Mouse (Mus musculus) MEL (cell line): ENCODE results near the gene Tmem116. TPM values are rescaled to one million over a fixed set of nuclear protein-coding genes. Genes with fewer than 3 reads are reported as not detected.

ENCODE experiments used
- DNase-seq: peaks from one replicate; pipeline ENCODE4 v3.0.0; 2011; ENCODE audit warnings: low read depth, low spot score
- H3K27ac ChIP-seq: 2 replicates; pipeline ENCODE4 v1.5.1; 2012; ENCODE audit warnings: low read depth, mild to moderate bottlenecking, control low read depth, low read length, moderate library complexity; ENCODE audit not compliant: control insufficient read depth
- H3K27me3 ChIP-seq, 2 experiments: fragments of 150-350 bp in 1 of 2; sonication (generic) in 1 of 2; 2 replicates each; pipeline ENCODE4 v1.6.1; 2012; ENCODE audit warnings: low read length in 2 of 2, mild to moderate bottlenecking in 2 of 2, improper control_type of control experiment in 1 of 2, moderate library complexity in 1 of 2; ENCODE audit not compliant: insufficient read depth in 2 of 2, control insufficient read depth in 1 of 2
- H3K36me3 ChIP-seq, 2 experiments: 2 replicates each; pipeline ENCODE4 v1.6.1; 2012 to 2014; ENCODE audit warnings: low read length in 2 of 2, improper control_type of control experiment in 1 of 2, inconsistent platforms in 1 of 2, mild to moderate bottlenecking in 1 of 2; ENCODE audit not compliant: insufficient read depth in 2 of 2, control insufficient read depth in 1 of 2
- H3K4me1 ChIP-seq, 2 experiments: fragments of 150-350 bp in 1 of 2; sonication (generic) in 1 of 2; 2 replicates each; pipeline ENCODE4 v1.6.1; 2012; ENCODE audit warnings: low read length in 2 of 2, improper control_type of control experiment in 1 of 2, mild to moderate bottlenecking in 1 of 2; ENCODE audit not compliant: insufficient read depth in 2 of 2, control insufficient read depth in 1 of 2
- H3K4me3 ChIP-seq, 2 experiments: fragments of 150-350 bp in 1 of 2; sonication (generic) in 1 of 2; 2 replicates each; pipeline ENCODE4 v1.5.1; 2012; ENCODE audit warnings: low read depth in 2 of 2, low read length in 2 of 2, mild to moderate bottlenecking in 2 of 2, moderate library complexity in 2 of 2, control low read depth in 1 of 2, improper control_type of control experiment in 1 of 2; ENCODE audit not compliant: control insufficient read depth in 1 of 2, insufficient read depth in 1 of 2
- H3K79me2 ChIP-seq: 2 replicates; pipeline ENCODE4 v1.6.1; 2012; ENCODE audit warnings: mild to moderate bottlenecking, low read length, moderate library complexity; ENCODE audit not compliant: control insufficient read depth, poor library complexity, insufficient read depth
- H3K9ac ChIP-seq: 2 replicates; pipeline ENCODE4 v1.6.1; 2012; ENCODE audit warnings: low read depth, mild to moderate bottlenecking, control low read depth, low read length, moderate library complexity; ENCODE audit not compliant: control insufficient read depth, poor library complexity, severe bottlenecking
- H3K9me3 ChIP-seq: fragments of 150-350 bp; sonication (generic); replicated peaks from 2 replicates; pipeline ENCODE4 v1.6.1; 2012; ENCODE audit warnings: mild to moderate bottlenecking, low read length, improper control_type of control experiment, moderate library complexity; ENCODE audit not compliant: insufficient read depth
- CHD1 ChIP-seq: IDR thresholded peaks from 2 replicates; pipeline ENCODE4 v1.6.1; 2012; ENCODE audit warnings: low read depth, mild to moderate bottlenecking, inconsistent platforms, low read length, improper control_type of control experiment
- CHD2 ChIP-seq: IDR thresholded peaks from 2 replicates; pipeline ENCODE4 v1.6.1; 2011; ENCODE audit warnings: low read length, improper control_type of control experiment
- CTCF ChIP-seq, 3 experiments: IDR thresholded peaks in 2 of 3; conservative IDR thresholded peaks in 1 of 3; 2 replicates each; pipeline ENCODE4 v1.5.1; 2011 to 2012; ENCODE audit warnings: low read length in 3 of 3, low read depth in 2 of 3, mild to moderate bottlenecking in 2 of 3, improper control_type of control experiment in 1 of 3, inconsistent platforms in 1 of 3, mixed read lengths in 1 of 3, moderate library complexity in 1 of 3; ENCODE audit not compliant: control insufficient read depth in 1 of 3, insufficient read depth in 1 of 3, poor library complexity in 1 of 3, severe bottlenecking in 1 of 3
- E2F4 ChIP-seq: IDR thresholded peaks from 2 replicates; pipeline ENCODE4 v1.6.1; 2011; ENCODE audit warnings: low read depth, low read length, improper control_type of control experiment, borderline replicate concordance
- ELF1 ChIP-seq: IDR thresholded peaks from 2 replicates; pipeline ENCODE4 v1.6.1; 2014; ENCODE audit warnings: low read depth, mild to moderate bottlenecking, inconsistent platforms, low read length, improper control_type of control experiment, moderate library complexity
- EP300 ChIP-seq, 2 experiments: IDR thresholded peaks; 2 replicates each; pipeline ENCODE4 v1.6.1; 2011; ENCODE audit warnings: improper control_type of control experiment in 2 of 2, low read length in 2 of 2, low read depth in 1 of 2, mild to moderate bottlenecking in 1 of 2
- ETS1 ChIP-seq: IDR thresholded peaks from 2 replicates; pipeline ENCODE4 v1.6.1; 2012; ENCODE audit warnings: low read depth, mild to moderate bottlenecking, inconsistent platforms, low read length, improper control_type of control experiment, moderate library complexity
- GABPA ChIP-seq: IDR thresholded peaks from 2 replicates; pipeline ENCODE4 v1.6.1; 2012; ENCODE audit warnings: low read depth, mild to moderate bottlenecking, inconsistent platforms, low read length, improper control_type of control experiment, moderate library complexity
- HCFC1 ChIP-seq: IDR thresholded peaks from 2 replicates; pipeline ENCODE4 v1.6.1; 2012; ENCODE audit warnings: low read depth, mild to moderate bottlenecking, inconsistent platforms, low read length, improper control_type of control experiment, moderate library complexity
- JUND ChIP-seq: IDR thresholded peaks from 2 replicates; pipeline ENCODE4 v1.6.1; 2011; ENCODE audit warnings: low read depth, mild to moderate bottlenecking, improper control_type of control experiment, low read length
- MAX ChIP-seq: IDR thresholded peaks from 2 replicates; pipeline ENCODE4 v1.6.1; 2011; ENCODE audit warnings: low read length, improper control_type of control experiment
- MEF2A ChIP-seq: IDR thresholded peaks from 2 replicates; pipeline ENCODE4 v1.6.1; 2014; ENCODE audit warnings: low read depth, mild to moderate bottlenecking, inconsistent platforms, low read length, improper control_type of control experiment; ENCODE audit not compliant: poor library complexity, insufficient replicate concordance, severe bottlenecking; ENCODE audit errors: extremely low read depth
- MXI1 ChIP-seq: IDR thresholded peaks from 2 replicates; pipeline ENCODE4 v1.6.1; 2011; ENCODE audit warnings: mild to moderate bottlenecking, low read depth, low read length, improper control_type of control experiment
- MYC ChIP-seq: IDR thresholded peaks from 2 replicates; pipeline ENCODE4 v1.6.1; 2011; ENCODE audit warnings: low read depth, mild to moderate bottlenecking, low read length, improper control_type of control experiment, moderate library complexity
- NELFE ChIP-seq: IDR thresholded peaks from 2 replicates; pipeline ENCODE4 v1.6.1; 2011; ENCODE audit warnings: low read depth, low read length, improper control_type of control experiment
- NRF1 ChIP-seq: IDR thresholded peaks from 2 replicates; pipeline ENCODE4 v1.6.1; 2014; ENCODE audit warnings: low read depth, mild to moderate bottlenecking, inconsistent platforms, low read length, improper control_type of control experiment, moderate library complexity; ENCODE audit not compliant: poor library complexity, insufficient read depth, severe bottlenecking
- POLR2AphosphoS2 ChIP-seq: IDR thresholded peaks from 2 replicates; pipeline ENCODE4 v1.6.1; 2011; ENCODE audit warnings: low read length, improper control_type of control experiment
- POLR2AphosphoS5 ChIP-seq: IDR thresholded peaks from 2 replicates; pipeline ENCODE4 v1.6.1; 2012; ENCODE audit warnings: low read depth, borderline replicate concordance, mild to moderate bottlenecking, inconsistent platforms, low read length, moderate library complexity, mixed read lengths
- SIN3A ChIP-seq: IDR thresholded peaks from 2 replicates; pipeline ENCODE4 v1.6.1; 2012; ENCODE audit warnings: low read length, improper control_type of control experiment, inconsistent platforms
- TBP ChIP-seq: IDR thresholded peaks from 2 replicates; pipeline ENCODE4 v1.8.0; 2011; ENCODE audit warnings: low read depth, low read length, improper control_type of control experiment
- TCF12 ChIP-seq: IDR thresholded peaks from 2 replicates; pipeline ENCODE4 v1.6.1; 2014; ENCODE audit warnings: low read depth, mild to moderate bottlenecking, inconsistent platforms, low read length, improper control_type of control experiment, moderate library complexity
- UBTF ChIP-seq: IDR thresholded peaks from 2 replicates; pipeline ENCODE4 v1.6.1; 2012; ENCODE audit warnings: low read depth, mild to moderate bottlenecking, inconsistent platforms, low read length, improper control_type of control experiment, moderate library complexity, borderline replicate concordance; ENCODE audit not compliant: insufficient read depth
- USF1 ChIP-seq: IDR thresholded peaks from 2 replicates; pipeline ENCODE4 v1.6.1; 2014; ENCODE audit warnings: low read depth, mild to moderate bottlenecking, inconsistent platforms, low read length, improper control_type of control experiment, moderate library complexity
- USF2 ChIP-seq, 2 experiments: IDR thresholded peaks; 2 replicates each; pipeline ENCODE4 v1.6.1; 2011 to 2012; ENCODE audit warnings: improper control_type of control experiment in 2 of 2, low read length in 2 of 2, borderline replicate concordance in 1 of 2, inconsistent platforms in 1 of 2, low read depth in 1 of 2, mild to moderate bottlenecking in 1 of 2; ENCODE audit not compliant: insufficient read depth in 1 of 2
- ZC3H11A ChIP-seq: IDR thresholded peaks from 2 replicates; pipeline ENCODE4 v1.6.1; 2012; ENCODE audit warnings: low read depth, mild to moderate bottlenecking, inconsistent platforms, low read length, improper control_type of control experiment
- ZKSCAN1 ChIP-seq: IDR thresholded peaks from 2 replicates; pipeline ENCODE4 v1.6.1; 2012; ENCODE audit warnings: low read depth, mild to moderate bottlenecking, inconsistent platforms, low read length, improper control_type of control experiment, moderate library complexity
- ZMIZ1 ChIP-seq: IDR thresholded peaks from 2 replicates; pipeline ENCODE4 v1.6.1; 2012; ENCODE audit warnings: low read depth, mild to moderate bottlenecking, inconsistent platforms, low read length, improper control_type of control experiment, moderate library complexity
- ZNF384 ChIP-seq: IDR thresholded peaks from 2 replicates; pipeline ENCODE4 v1.6.1; 2012; ENCODE audit warnings: low read depth, mild to moderate bottlenecking, inconsistent platforms, low read length, improper control_type of control experiment
- polyA plus RNA-seq, 2 experiments: library from polyadenylated mRNA; stranded (reverse) in 1 of 2; unstranded in 1 of 2; fragments of >175 nt in 1 of 2; fragments of >200 nt in 1 of 2; gene quantifications; 2 replicates each; pipeline versions ENCODE4 v1.2.1 to v1.2.4; 2012; ENCODE audit warnings: low replicate concordance in 2 of 2, low read depth in 1 of 2; ENCODE audit not compliant: insufficient read length in 2 of 2, insufficient read depth in 1 of 2, missing spikeins in 1 of 2
- total RNA-seq: library from RNA; depleted of rRNA; stranded (reverse); fragments of 300-350 nt; gene quantifications from 2 replicates; pipeline ENCODE4 v1.2.3, GENCODE M21; 2012

Gene Tmem116
- total and polyA plus RNA-seq, 3 experiments, result 1.7 to 2.6 TPM; not detected in 1

DNA sequence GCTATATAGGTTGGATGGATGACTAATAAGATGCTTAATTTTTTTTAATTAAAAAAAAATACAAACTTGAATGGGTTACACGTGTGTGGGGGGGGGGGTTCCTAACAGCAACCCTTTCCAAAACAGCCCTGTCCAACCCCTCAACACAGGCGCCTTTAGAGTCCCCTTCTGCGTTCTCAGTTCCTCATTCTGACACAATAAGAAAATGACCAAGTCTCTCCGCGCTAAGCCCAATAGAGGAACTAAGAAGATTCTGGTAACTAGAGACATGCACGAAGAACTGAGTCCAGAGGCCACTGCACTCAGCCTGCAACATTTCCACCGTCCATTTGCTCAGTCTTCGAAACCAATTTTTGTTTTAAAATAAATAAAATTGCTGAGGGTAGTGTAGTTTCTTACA, 490 bp upstream of the Tmem116 start:
- Histone ChIP-seq H3K9me3 (no peaks in the 10 kb centered on the region), H3K79me2 (peaks cover 20% of the 10 kb centered on the region), H3K4me3 (peak overlapping the region; percentile 95 to 96), H3K27me3 (no peaks in the 10 kb centered on the region), H3K9ac (peak overlapping the region; percentile 98), H3K4me1 (peaks cover 7 to 23% of the 10 kb centered on the region in 2 experiments), H3K27ac (peak overlapping the region; percentile 86), H3K36me3 (peaks cover 3 to 19% of the 10 kb centered on the region in 2 experiments; a peak in 3 of 4 replicates)
- DNase-seq, result peak; percentile 91
- TF ChIP-seq POLR2AphosphoS5 (no peak), MAX (0 out of 2 replicates have a peak, but pooled peaks have one; percentile 24), GABPA (no peak), EP300 (IDR thresholded peaks at IDR 0.05; ENCODE audit: low read depth in 1 of 2, low read length in 2 of 2) (peak in 1 of 2 experiments; percentile 27; a peak in 1 of 4 replicates), CHD2 (no peak), MEF2A (no peak), TBP (peak; percentile 98), USF2 (IDR thresholded peaks at IDR 0.05; ENCODE audit: borderline replicate concordance in 1 of 2, insufficient read depth in 1 of 2, low read depth in 1 of 2, low read length in 2 of 2) (no peak), UBTF (peak; percentile 97; the same call in 1 of the 2 replicates), SIN3A (peak; percentile 52; the same call in 1 of the 2 replicates), MXI1 (peak; percentile 78), TCF12 (peak; percentile 33; the same call in 1 of the 2 replicates), MYC (0 out of 2 replicates have a peak, but pooled peaks have one; percentile 55), ZMIZ1 (no peak), ZC3H11A (no peak), ZNF384 (no peak), USF1 (no peak), POLR2AphosphoS2 (peak; percentile 64)

DNA sequence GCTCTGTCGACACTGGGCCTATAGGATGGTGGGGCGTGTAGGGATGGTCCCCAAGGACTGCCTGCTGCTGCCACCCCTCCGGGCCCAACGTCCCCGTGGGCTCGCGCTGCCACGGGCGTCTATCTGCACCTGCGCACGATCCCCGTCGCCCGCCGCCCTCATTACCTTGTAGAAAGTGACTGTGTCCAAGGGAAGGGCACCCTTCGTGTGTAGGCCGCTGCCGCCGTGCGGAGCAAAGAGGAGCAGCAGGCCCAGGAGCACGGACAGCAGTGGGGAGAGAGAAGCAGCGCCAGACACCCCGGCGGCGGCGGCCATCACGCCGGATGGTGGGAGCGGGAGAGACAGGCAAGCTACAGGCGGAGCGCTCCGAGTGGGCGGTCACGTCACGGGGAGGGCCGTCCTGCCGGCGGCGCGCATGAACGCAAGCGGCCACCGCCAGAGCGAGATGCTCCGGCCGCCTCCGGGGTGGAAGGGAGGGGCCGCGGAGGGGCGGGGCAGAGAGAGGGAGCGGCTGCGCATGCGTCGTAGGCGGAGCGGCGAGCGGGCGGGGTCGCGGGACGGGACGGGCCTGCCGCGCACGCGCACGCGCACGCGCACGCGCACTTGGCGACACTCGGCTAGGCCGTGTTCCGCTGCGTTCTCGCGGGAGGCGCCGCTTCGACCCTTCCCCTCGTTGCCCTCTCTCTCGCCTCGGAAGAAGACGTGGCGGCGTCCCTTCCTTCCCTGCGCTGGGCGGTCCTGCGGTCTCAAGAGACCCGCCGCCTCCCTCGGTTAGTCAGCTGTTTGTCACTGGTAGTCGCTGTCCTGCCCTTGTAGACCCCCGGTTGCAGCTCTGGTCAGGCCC, 555 bp downstream of the Tmem116 start, which contains the start of gene Erp29:
Erp29 (minus strand) TSS at position 481 of the 844 bp plus-strand sequence.
- Histone ChIP-seq H3K27ac (peak within 1 kb of the TSS; percentile 86), H3K9me3 (no peaks in the 10 kb centered on the region), H3K27me3 (no peaks in the 10 kb centered on the region), H3K36me3 (peaks cover 3 to 22% of the 10 kb centered on the region in 2 experiments; a peak in 3 of 4 replicates), H3K79me2 (peaks cover 20% of the 10 kb centered on the region), H3K9ac (peak within 1 kb of the TSS; percentile 98), H3K4me1 (peaks cover 7 to 23% of the 10 kb centered on the region in 2 experiments), H3K4me3 (peak within 1 kb of the TSS; percentile 96)
- DNase-seq, result peak; percentile 95
- TF ChIP-seq CHD1, result peak; percentile 76; the same call in 1 of the 2 replicates
- TF ChIP-seq ETS1, result 0 out of 2 replicates have a peak, but pooled peaks have one; percentile 7
- no peak for TF ChIP-seq CTCF (IDR thresholded peaks at IDR 0.05 in 2 of 3, conservative IDR thresholded peaks at IDR 0.05 in 1 of 3; ENCODE audit: control insufficient read depth in 1 of 3, insufficient read depth in 1 of 3, low read depth in 2 of 3, low read length in 3 of 3, poor library complexity in 1 of 3, severe bottlenecking in 1 of 3)
- TF ChIP-seq HCFC1, result peak; percentile 74
- peak; percentile 96 for TF ChIP-seq NELFE
- TF ChIP-seq CHD2, result peak; percentile 87
- TF ChIP-seq TCF12, result peak; percentile 45; the same call in 1 of the 2 replicates
- TF ChIP-seq JUND, result no peak
- TF ChIP-seq NRF1, result peak; percentile 96
- no peak for TF ChIP-seq ZKSCAN1
- peak; percentile 54 for TF ChIP-seq ELF1
- TF ChIP-seq E2F4, result no peak
- TF ChIP-seq MEF2A, result 0 out of 2 replicates have a peak, but pooled peaks have one; percentile 30
- peak; percentile 60 for TF ChIP-seq USF1
